Mouse (Mus musculus) liver, adult 2 months (tissue): ENCODE data around the gene Ap1g2. TPM values are rescaled to one million over a fixed set of nuclear protein-coding genes. Genes with fewer than 3 reads are reported as not detected.

ENCODE experiments used
- DNase-seq: peaks from one replicate; pipeline ENCODE4 v3.0.0-alpha.2; 2011; ENCODE audit warnings: low read depth, low spot score; ENCODE audit errors: extremely low read depth
- H3K27ac ChIP-seq: fragments of 200-500 bp; replicated peaks from 2 replicates; pipeline ENCODE4 v1.5.1; 2012; ENCODE audit warnings: low read depth, mild to moderate bottlenecking, control low read depth, inconsistent platforms, low read length; ENCODE audit not compliant: insufficient read depth
- H3K27me3 ChIP-seq: fragments of 200-500 bp; 2 replicates; pipeline ENCODE4 v1.6.1; 2012; ENCODE audit warnings: mild to moderate bottlenecking, moderate library complexity, low read length, inconsistent platforms; ENCODE audit not compliant: control insufficient read depth, insufficient read depth
- H3K36me3 ChIP-seq: fragments of 200-500 bp; 2 replicates; pipeline ENCODE4 v1.6.1; 2012; ENCODE audit warnings: low read length, inconsistent platforms; ENCODE audit not compliant: control insufficient read depth, insufficient read depth
- H3K4me1 ChIP-seq: fragments of 200-500 bp; 2 replicates; pipeline ENCODE4 v1.6.1; 2011; ENCODE audit warnings: low read length; ENCODE audit not compliant: control insufficient read depth, insufficient read depth
- H3K4me3 ChIP-seq: fragments of 200-500 bp; 2 replicates; pipeline ENCODE4 v1.5.1; 2011; ENCODE audit warnings: low read depth, mild to moderate bottlenecking, control low read depth, low read length, moderate library complexity; ENCODE audit not compliant: insufficient read depth
- H3K79me2 ChIP-seq: fragments of 200-500 bp; 2 replicates; pipeline ENCODE4 v1.6.1; 2012; ENCODE audit warnings: inconsistent platforms, mild to moderate bottlenecking, low read length, moderate library complexity; ENCODE audit not compliant: control insufficient read depth, insufficient read depth
- H3K9ac ChIP-seq: fragments of 200-500 bp; 2 replicates; pipeline ENCODE4 v1.6.1; 2012; ENCODE audit warnings: low read depth, mild to moderate bottlenecking, control low read depth, inconsistent platforms, low read length
- CTCF ChIP-seq: fragments of 200-500 bp; IDR thresholded peaks from 2 replicates; pipeline ENCODE4 v1.5.1; 2011; ENCODE audit warnings: low read depth, low read length, control low read depth
- POLR2A ChIP-seq: fragments of 200-500 bp; IDR thresholded peaks from 2 replicates; pipeline ENCODE4 v1.6.1; 2011; ENCODE audit warnings: low read length, control low read depth; ENCODE audit not compliant: insufficient read depth; ENCODE audit errors: extremely low read depth
- WGBS: fragments of 180-500 bp; shearing (Covaris S2); methylation state at CpG from one replicate; pipeline ENCODE4 v1.1.7; 2018; 5-methylcytosine and 5-hydroxymethylcytosine counted together
- polyA plus RNA-seq: library from polyadenylated mRNA; depleted of rRNA; stranded (reverse); fragments of >200 nt; gene quantifications from 2 replicates; pipeline ENCODE4 v1.2.3, GENCODE M21; 2012
- total RNA-seq: library from RNA; depleted of rRNA; stranded (reverse); fragments of >200 nt; gene quantifications from 2 replicates; pipeline ENCODE4 v1.2.3, GENCODE M21; 2014

Ap1g2 gene
- total and polyA plus RNA-seq, 2 experiments, result 4.9 to 15.6 TPM

- peak; percentile 65 for DNase-seq
- Histone ChIP-seq H3K4me3 (no peak overlapping the region), H3K9ac (peak overlapping the region; percentile 9; the same call in 1 of the 2 replicates), H3K36me3 (no peaks in the 10 kb centered on the region), H3K4me1 (peaks cover 8% of the 10 kb centered on the region; the same call in 1 of the 2 replicates), H3K79me2 (no peaks in the 10 kb centered on the region), H3K27ac (no peak overlapping the region), H3K27me3 (no peaks in the 10 kb centered on the region)
- TF ChIP-seq POLR2A, result no peak
- peak; percentile 54 for TF ChIP-seq CTCF
- WGBS, result 50% methylated on average over 5 of the region's 5 CpGs
These were observed 42.0 kb upstream of the Ap1g2 start for GRCm38 (mm10) chr14:55148363-55148915.

- no peaks in the 10 kb centered on the region for H3K79me2 ChIP-seq
- H3K27ac ChIP-seq, result peak overlapping the region; percentile 58
- no peaks in the 10 kb centered on the region for H3K36me3 ChIP-seq
- peak; percentile 94 for DNase-seq
- H3K4me3 ChIP-seq, result no peak overlapping the region
- no peak overlapping the region for H3K9ac ChIP-seq
- H3K4me1 ChIP-seq, result peaks cover 8% of the 10 kb centered on the region; the same call in 1 of the 2 replicates
- WGBS, result 59% methylated on average over 12 of the region's 12 CpGs
- TF ChIP-seq CTCF, result peak; percentile 27; the same call in 1 of the 2 replicates
- TF ChIP-seq POLR2A, result no peak
- H3K27me3 ChIP-seq, result no peaks in the 10 kb centered on the region
These were observed 40.5 kb upstream of the Ap1g2 start for GRCm38 (mm10) chr14:55146829-55147401.

GRCm38 (mm10) chr14:55146324-55146723, 39.9 kb upstream of the Ap1g2 start:
- no peaks in the 10 kb centered on the region for H3K79me2 ChIP-seq
- no peak overlapping the region for H3K9ac ChIP-seq
- WGBS, result 80% methylated on average over 1 of the region's 1 CpGs
- H3K27ac ChIP-seq, result peak overlapping the region; percentile 34
- H3K27me3 ChIP-seq, result no peaks in the 10 kb centered on the region
- peaks cover 8% of the 10 kb centered on the region; the same call in 1 of the 2 replicates for H3K4me1 ChIP-seq
- H3K4me3 ChIP-seq, result no peak overlapping the region
- TF ChIP-seq CTCF (no peak), POLR2A (no peak)
- no peaks in the 10 kb centered on the region for H3K36me3 ChIP-seq
- DNase-seq, result no peak

GRCm38 (mm10) chr14:55139313-55139712, 32.9 kb upstream of the Ap1g2 start:
- no peaks in the 10 kb centered on the region for H3K27me3 ChIP-seq
- H3K9ac ChIP-seq, result no peak overlapping the region
- H3K4me1 ChIP-seq, result no peaks in the 10 kb centered on the region
- H3K36me3 ChIP-seq, result no peaks in the 10 kb centered on the region
- WGBS, result 67% methylated on average over 7 of the region's 7 CpGs
- H3K27ac ChIP-seq, result no peak overlapping the region
- DNase-seq, result no peak
- H3K79me2 ChIP-seq, result no peaks in the 10 kb centered on the region
- no peak for TF ChIP-seq CTCF
- no peak for TF ChIP-seq POLR2A
- no peak overlapping the region for H3K4me3 ChIP-seq

GRCm38 (mm10) chr14:55135676-55136075, 29.3 kb upstream of the Ap1g2 start:
- Histone ChIP-seq H3K27me3 (no peaks in the 10 kb centered on the region), H3K27ac (no peak overlapping the region), H3K4me1 (no peaks in the 10 kb centered on the region), H3K9ac (no peak overlapping the region), H3K36me3 (no peaks in the 10 kb centered on the region), H3K4me3 (no peak overlapping the region), H3K79me2 (no peaks in the 10 kb centered on the region)
- 77% methylated on average over 8 of the region's 8 CpGs for WGBS
- no peak for DNase-seq
- no peak for TF ChIP-seq POLR2A
- TF ChIP-seq CTCF, result no peak

GRCm38 (mm10) chr14:55126521-55126920, 20.1 kb upstream of the Ap1g2 start:
- 93% methylated on average over 7 of the region's 7 CpGs for WGBS

More at GRCm38 (mm10) chr14:55126521-55126920, 20.1 kb upstream of the Ap1g2 start:
- H3K9ac ChIP-seq, result no peak overlapping the region
- H3K4me3 ChIP-seq, result no peak overlapping the region
- no peak overlapping the region for H3K27ac ChIP-seq
- TF ChIP-seq POLR2A (no peak), CTCF (no peak)
- no peaks in the 10 kb centered on the region for H3K27me3 ChIP-seq
- peaks cover 1% of the 10 kb centered on the region; the same call in 1 of the 2 replicates for H3K4me1 ChIP-seq
- no peaks in the 10 kb centered on the region for H3K79me2 ChIP-seq
- DNase-seq, result no peak
- H3K36me3 ChIP-seq, result no peaks in the 10 kb centered on the region
